Mouse (Mus musculus) cortical plate, adult 2 months (tissue): ENCODE results near the gene Mis18a. TPM values are rescaled to one million over a fixed set of nuclear protein-coding genes. Genes with fewer than 3 reads are reported as not detected.

Experiments
- H3K27ac ChIP-seq: fragments of 200-500 bp; 2 replicates; pipeline ENCODE4 v1.5.1; 2012; ENCODE audit warnings: low read length, control low read depth, inconsistent platforms; ENCODE audit not compliant: insufficient read depth
- H3K4me1 ChIP-seq: fragments of 200-500 bp; 2 replicates; pipeline ENCODE4 v1.6.1; 2011; ENCODE audit warnings: low read length; ENCODE audit not compliant: control insufficient read depth, insufficient read depth
- H3K4me3 ChIP-seq: fragments of 200-500 bp; 2 replicates; pipeline ENCODE4 v1.5.1; 2011; ENCODE audit warnings: mild to moderate bottlenecking, low read length, control low read depth; ENCODE audit not compliant: insufficient read depth
- CTCF ChIP-seq: fragments of 200-500 bp; IDR thresholded peaks from 2 replicates; pipeline ENCODE4 v1.5.1; 2011; ENCODE audit warnings: mild to moderate bottlenecking, control low read depth, low read length; ENCODE audit not compliant: insufficient read depth; ENCODE audit errors: extremely low read depth
- POLR2A ChIP-seq: fragments of 200-500 bp; IDR thresholded peaks from 2 replicates; pipeline ENCODE4 v1.6.1; 2011; ENCODE audit warnings: mild to moderate bottlenecking, low read length, control low read depth; ENCODE audit not compliant: insufficient read depth; ENCODE audit errors: extremely low read depth
- polyA plus RNA-seq: library from polyadenylated mRNA; depleted of rRNA; stranded (reverse); fragments of >200 nt; gene quantifications from 2 replicates; pipeline ENCODE4 v1.2.3, GENCODE M21; 2012; rRNA removed

The Mis18a gene
- polyA plus RNA-seq, 1 experiment, result 12.0 TPM

- H3K27ac ChIP-seq, result no peak overlapping the region
- H3K4me3 ChIP-seq, result no peak overlapping the region
- peaks cover 3% of the 10 kb centered on the region; the same call in 1 of the 2 replicates for H3K4me1 ChIP-seq
- no peak for TF ChIP-seq CTCF
Observed at GRCm38 (mm10) chr16:90687687-90688263, 39.4 kb downstream of the Mis18a start.

GRCm38 (mm10) chr16:90687011-90687410 lies 40.2 kb downstream of the Mis18a start:
- no peak overlapping the region for H3K27ac ChIP-seq
- TF ChIP-seq CTCF, result no peak
- no peak for TF ChIP-seq POLR2A
- no peak overlapping the region for H3K4me3 ChIP-seq
- peaks cover 3% of the 10 kb centered on the region; the same call in 1 of the 2 replicates for H3K4me1 ChIP-seq

- H3K27ac ChIP-seq, result no peak overlapping the region
- no peak for TF ChIP-seq POLR2A
- TF ChIP-seq CTCF, result no peak
- H3K4me3 ChIP-seq, result no peak overlapping the region
- H3K4me1 ChIP-seq, result peaks cover 3% of the 10 kb centered on the region; the same call in 1 of the 2 replicates
Observed at GRCm38 (mm10) chr16:90684092-90684491, 43.1 kb downstream of the Mis18a start.

GRCm38 (mm10) chr16:90679984-90680383 lies 47.2 kb downstream of the Mis18a start:
- no peak overlapping the region for H3K4me3 ChIP-seq
- TF ChIP-seq CTCF (no peak), POLR2A (no peak)

DNA sequence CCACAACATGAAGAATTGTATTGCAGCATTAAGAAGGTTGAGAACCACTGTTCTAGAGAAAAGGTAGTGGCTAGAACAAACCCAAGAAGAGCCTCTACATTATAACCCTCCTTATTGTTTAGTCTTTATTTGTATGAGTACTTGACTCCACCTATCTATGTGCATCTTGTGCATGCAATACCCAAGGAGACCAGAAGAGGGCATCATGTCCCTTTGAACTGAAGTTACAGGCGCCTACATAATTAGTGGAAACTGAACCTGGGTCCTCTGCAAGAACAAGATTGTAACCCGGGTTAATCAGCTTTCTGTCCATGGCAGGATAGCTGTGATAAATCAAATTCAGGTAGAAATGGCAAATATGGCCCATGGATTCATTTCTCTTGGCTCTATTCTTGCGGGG lies 48.4 kb downstream of the Mis18a start:
- H3K4me1 ChIP-seq, result 0 out of 2 replicates have a peak, but pooled peaks cover 2% of the 10 kb centered on the region
- TF ChIP-seq POLR2A, result no peak
- no peak for TF ChIP-seq CTCF
- H3K4me3 ChIP-seq, result no peak overlapping the region
- no peak overlapping the region for H3K27ac ChIP-seq

More at GRCm38 (mm10) chr16:90679984-90680383, 47.2 kb downstream of the Mis18a start:
- Histone ChIP-seq H3K4me1 (no peaks in the 10 kb centered on the region), H3K27ac (no peak overlapping the region)

DNA sequence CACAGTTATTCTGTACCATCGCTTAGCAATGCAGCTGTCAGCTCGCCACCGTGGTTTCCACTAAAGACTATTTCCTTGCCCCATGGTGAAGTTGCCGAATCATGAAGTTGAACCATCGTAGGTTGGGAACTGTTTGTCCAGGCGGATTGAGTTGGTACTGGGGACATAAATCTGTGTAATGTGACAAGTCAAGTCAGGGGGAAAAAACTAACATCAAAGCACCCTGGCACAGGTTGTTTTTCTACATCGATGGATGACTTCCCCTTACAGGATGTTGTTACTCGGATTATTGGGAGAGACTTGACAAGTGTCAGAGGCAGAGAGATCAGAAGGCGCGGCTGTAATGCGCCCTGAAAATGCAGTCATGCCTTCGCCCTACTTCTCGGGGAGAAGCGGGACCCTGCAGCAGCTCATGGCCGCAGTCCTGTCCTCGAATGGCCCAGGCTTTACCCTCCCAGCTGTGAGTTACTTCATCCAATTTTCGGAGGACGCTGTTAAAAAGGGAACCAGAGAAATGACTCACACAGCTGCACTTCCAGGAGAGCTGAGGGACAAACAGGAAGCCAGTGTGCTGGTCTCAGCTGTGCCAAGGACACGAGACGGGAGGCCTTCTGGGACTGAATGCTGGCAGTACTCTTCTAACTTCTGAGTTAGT lies 50.2 kb downstream of the Mis18a start:
- Histone ChIP-seq H3K27ac (no peak overlapping the region), H3K4me1 (0 out of 2 replicates have a peak, but pooled peaks cover 3% of the 10 kb centered on the region), H3K4me3 (no peak overlapping the region)
- TF ChIP-seq POLR2A (no peak), CTCF (no peak)

- no peak overlapping the region for H3K27ac ChIP-seq
- H3K4me1 ChIP-seq, result 0 out of 2 replicates have a peak, but pooled peaks cover 3% of the 10 kb centered on the region
- no peak overlapping the region for H3K4me3 ChIP-seq
- TF ChIP-seq CTCF (no peak), POLR2A (no peak)
Observed at GRCm38 (mm10) chr16:90674651-90675050, 52.6 kb downstream of the Mis18a start.

DNA sequence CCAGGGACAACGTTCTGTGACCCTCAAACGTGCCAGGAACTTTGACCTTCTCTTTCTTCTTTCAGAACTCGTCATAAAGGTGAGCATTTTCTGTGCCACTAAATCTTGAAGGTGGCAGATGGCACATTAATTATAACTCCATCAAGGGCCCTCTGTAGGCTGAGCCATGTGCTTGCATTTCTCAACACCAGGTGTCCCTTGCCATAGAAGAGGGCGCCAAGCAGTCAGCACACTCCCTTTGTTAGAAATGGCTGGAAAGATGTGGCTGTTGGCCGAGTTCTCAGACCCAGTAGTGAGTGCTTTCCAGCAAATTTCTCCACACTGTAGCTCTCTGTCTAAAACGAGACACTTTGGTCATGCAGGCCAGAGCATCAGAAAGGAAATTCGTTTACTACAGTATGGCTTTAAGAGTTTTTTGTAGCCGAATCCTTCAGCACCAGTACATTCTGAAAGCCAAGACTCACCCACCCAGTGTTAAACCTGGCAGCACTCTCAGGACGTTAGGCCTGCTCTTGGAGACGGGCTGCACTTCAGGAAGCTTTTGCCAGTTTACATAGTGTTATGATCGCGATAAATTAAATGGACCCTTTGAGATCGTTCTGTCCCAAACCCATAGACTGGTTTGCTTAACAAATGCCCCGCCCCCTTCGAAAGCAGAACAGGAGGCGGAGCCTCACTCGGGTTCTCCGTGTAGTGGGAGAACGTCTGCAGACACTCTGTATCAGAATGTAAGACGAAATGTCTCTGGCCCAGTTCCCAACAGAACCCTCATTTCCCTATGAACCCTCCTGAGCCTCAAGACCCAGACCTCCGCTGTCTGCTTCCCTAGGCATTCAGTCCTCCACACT lies 53.5 kb downstream of the Mis18a start:
- 0 out of 2 replicates have a peak, but pooled peaks cover 3% of the 10 kb centered on the region for H3K4me1 ChIP-seq
- TF ChIP-seq CTCF, result no peak
- TF ChIP-seq POLR2A, result no peak
- H3K4me3 ChIP-seq, result no peak overlapping the region
- no peak overlapping the region; the same call in 1 of the 2 replicates for H3K27ac ChIP-seq

Other genes starting within 250 kb of the Mis18a start
- gene Mrap, start 10.8 kb upstream of the Mis18a start, polyA plus RNA-seq, result 0.83 and 1.7 TPM in 2 replicates
- 6.8 and 6.9 TPM in 2 replicates for gene Urb1, start 83.0 kb upstream of the Mis18a start, polyA plus RNA-seq
- 2.2 and 3.1 TPM in 2 replicates for gene Eva1c, start 99.3 kb upstream of the Mis18a start, polyA plus RNA-seq
- gene Cfap298, start 207.7 kb upstream of the Mis18a start, polyA plus RNA-seq, result 35.4 and 38.7 TPM in 2 replicates